Mouse (Mus musculus) embryonic fibroblast, embryonic 13.5 days (primary cell): ENCODE measurements around the gene Cldn8. TPM values are rescaled to one million over a fixed set of nuclear protein-coding genes. Genes with fewer than 3 reads are reported as not detected.

Experiments used
- H3K27ac ChIP-seq: 2 replicates; pipeline ENCODE4 v1.5.1; 2012; ENCODE audit warnings: low read length, control low read depth, inconsistent platforms; ENCODE audit not compliant: insufficient read depth
- H3K4me1 ChIP-seq: 2 replicates; pipeline ENCODE4 v1.6.1; 2011; ENCODE audit warnings: low read length; ENCODE audit not compliant: control insufficient read depth, insufficient read depth
- H3K4me3 ChIP-seq: 2 replicates; pipeline ENCODE4 v1.5.1; 2011; ENCODE audit warnings: mild to moderate bottlenecking, control low read depth, low read length; ENCODE audit not compliant: insufficient read depth
- CTCF ChIP-seq: IDR thresholded peaks from 2 replicates; pipeline ENCODE4 v1.5.1; 2011; ENCODE audit warnings: mild to moderate bottlenecking, control low read depth, low read length, moderate library complexity, borderline replicate concordance; ENCODE audit not compliant: insufficient read depth
- POLR2A ChIP-seq: IDR thresholded peaks from 2 replicates; pipeline ENCODE4 v1.6.1; 2011; ENCODE audit warnings: low read depth, mild to moderate bottlenecking, control low read depth, low read length, moderate library complexity
- polyA plus RNA-seq: library from polyadenylated mRNA; stranded (reverse); fragments of >200 nt; gene quantifications from 2 replicates; pipeline ENCODE4 v1.2.4, GENCODE M21; 2011; ENCODE audit warnings: low read depth; ENCODE audit not compliant: missing spikeins, insufficient read length

Cldn8 gene
- not detected in 2 replicates for polyA plus RNA-seq

DNA sequence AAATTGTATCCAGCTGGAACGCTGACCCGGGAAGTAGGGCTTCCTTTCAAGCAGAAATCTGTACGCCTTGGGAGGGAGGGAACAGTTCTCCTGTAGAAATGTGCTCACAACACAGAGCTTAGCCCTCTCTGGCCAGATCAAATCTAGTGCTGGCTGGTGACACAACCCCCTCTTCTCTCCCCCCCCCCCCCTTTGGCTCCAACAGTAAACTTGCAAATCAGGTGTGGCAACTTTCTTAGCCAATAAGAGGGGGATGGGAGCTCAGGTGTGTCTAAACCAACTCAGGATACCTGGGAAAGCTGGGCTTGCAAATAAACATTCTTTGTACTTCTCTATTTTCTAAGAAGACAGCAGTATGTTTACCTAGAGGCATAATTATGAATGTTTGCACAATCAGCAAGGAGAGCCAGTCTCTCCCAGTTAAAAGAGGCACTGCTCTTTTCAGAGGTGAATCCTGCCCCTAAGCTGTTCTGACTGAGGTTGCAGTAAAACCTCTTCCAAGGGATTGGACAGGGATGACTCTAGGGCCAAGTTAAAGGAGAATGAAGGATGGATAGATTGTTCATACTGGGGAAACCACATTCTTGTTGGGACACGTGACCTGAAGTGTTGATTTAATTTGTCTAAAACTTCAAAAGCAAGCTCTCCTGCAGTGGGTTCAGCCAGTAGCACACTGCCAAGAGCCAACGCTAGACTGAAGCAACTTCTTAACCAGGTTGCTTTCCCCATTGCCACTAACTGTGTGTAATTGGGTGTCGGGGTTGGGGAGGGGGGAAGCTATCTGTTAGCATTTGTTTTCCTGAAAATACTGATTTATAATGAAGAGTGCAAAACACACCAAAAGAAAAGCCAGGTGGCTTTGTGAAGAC lies at the start of gene Cldn8:
Gene Cldn8, minus strand, starts transcription at position 139 of the 869 bp plus-strand sequence.
- H3K4me3 ChIP-seq, result no peak within 1 kb of the TSS
- H3K27ac ChIP-seq, result no peak within 1 kb of the TSS
- TF ChIP-seq POLR2A (no peak), CTCF (no peak)
- no peaks in the 10 kb centered on the region for H3K4me1 ChIP-seq

DNA sequence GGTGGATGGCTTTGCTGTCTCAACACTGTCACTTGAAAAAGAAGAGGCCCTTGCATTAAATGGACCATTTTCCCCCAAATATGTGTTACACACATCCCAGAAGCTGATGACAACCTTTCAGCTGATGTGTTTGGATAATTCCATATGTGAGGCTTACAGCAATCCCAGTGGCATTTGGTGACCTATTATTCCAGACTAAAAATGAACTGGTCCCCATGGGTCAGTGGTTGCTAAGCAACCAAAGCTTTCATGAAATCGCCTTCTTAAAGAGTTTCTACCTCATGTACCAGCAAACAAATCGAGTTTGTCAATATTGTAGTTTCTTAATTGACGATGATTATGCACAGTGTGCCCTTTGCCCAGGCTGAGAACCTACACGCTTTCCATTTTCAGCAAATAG lies 49.7 kb upstream of the Cldn8 start:
- Histone ChIP-seq H3K4me1 (no peaks in the 10 kb centered on the region), H3K27ac (no peak overlapping the region), H3K4me3 (no peak overlapping the region)
- TF ChIP-seq POLR2A (no peak), CTCF (no peak)

DNA sequence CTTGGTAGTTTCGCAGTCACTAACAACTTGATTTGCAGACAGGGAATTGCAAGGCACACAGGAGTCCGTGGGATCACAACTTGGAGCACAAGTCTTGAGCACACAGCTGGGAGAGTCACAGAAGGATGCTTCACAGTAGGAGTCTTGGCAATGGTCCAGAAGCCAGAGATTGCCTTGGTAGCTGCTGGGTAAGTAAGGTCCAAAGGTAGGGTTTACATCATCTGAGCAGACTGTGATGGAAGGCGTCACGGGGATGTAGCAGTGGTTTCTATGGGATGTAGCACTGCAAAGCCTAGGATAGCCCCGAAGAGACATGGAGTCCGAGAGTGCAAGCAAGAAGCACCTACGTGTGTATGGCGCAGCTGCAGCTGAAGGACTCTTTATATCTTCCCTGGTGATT lies 48.9 kb upstream of the Cldn8 start, which contains the start of gene Krtap24-1:
Gene Krtap24-1, minus strand, starts transcription at position 358 of the 400 bp plus-strand sequence.
- Histone ChIP-seq H3K27ac (no peak within 1 kb of the TSS), H3K4me1 (no peaks in the 10 kb centered on the region), H3K4me3 (no peak within 1 kb of the TSS)
- TF ChIP-seq CTCF, result no peak
- TF ChIP-seq POLR2A, result no peak

DNA sequence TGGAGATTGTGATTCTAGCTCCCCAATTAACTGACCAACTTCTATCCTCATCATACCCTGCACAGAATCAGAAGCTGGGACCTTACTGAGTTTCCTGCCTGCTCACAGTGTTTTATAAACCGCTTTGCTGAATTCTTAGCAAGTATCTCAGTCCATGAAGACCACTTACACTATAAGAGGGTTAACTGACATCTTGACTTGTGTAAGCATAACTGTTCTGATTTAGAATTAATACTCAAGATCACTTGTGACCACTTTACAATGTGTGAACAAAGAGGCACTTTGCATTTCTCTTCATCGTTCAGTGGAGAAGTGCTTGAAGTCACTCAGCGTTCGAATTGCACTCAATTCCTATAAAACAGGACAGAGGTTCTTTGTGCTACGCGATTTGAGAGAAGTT lies 41.6 kb upstream of the Cldn8 start:
- Histone ChIP-seq H3K4me1 (no peaks in the 10 kb centered on the region), H3K27ac (no peak overlapping the region), H3K4me3 (no peak overlapping the region)
- no peak for TF ChIP-seq POLR2A
- no peak for TF ChIP-seq CTCF

DNA sequence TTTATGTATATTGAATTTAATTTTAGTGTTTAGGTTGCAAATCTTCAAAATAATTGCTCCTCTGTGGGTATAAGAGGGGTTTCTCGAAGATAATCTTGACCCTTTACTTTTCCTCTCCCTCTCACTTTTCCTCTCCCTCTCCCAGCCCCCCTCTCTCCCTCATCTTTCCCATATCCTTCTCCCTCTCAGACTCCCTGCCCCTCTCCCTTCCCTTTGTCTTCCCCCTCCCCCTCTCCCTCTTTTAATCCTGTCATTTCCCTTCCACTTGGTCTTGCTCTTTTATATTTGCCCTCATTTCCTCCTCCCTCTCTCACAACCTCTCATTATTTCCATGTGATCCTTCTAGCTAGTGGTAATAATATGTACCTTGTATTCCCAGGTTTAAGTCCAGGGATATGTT lies 39.5 kb upstream of the Cldn8 start:
- H3K4me3 ChIP-seq, result no peak overlapping the region
- no peaks in the 10 kb centered on the region for H3K4me1 ChIP-seq
- no peak overlapping the region for H3K27ac ChIP-seq
- TF ChIP-seq CTCF (no peak), POLR2A (no peak)

DNA sequence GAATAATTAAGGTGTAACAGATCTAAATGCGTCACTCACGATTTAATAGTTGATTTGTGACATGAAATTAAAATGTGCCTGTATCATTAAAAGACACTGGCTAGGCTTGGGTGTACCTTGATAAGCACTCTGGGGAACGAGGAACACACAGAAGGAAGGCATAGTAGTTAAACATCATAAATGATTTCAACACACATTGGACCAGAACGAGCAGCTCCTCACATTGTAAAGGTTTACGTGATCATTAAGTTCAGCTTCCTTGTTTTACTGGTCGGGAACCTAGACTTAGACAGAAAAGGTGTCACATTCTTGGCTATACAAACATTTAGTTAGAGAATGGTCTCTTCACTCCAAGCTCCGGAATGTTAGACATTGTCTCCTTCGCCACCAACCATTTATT lies 37.3 kb upstream of the Cldn8 start:
- TF ChIP-seq POLR2A (no peak), CTCF (no peak)
- no peaks in the 10 kb centered on the region for H3K4me1 ChIP-seq
- no peak overlapping the region for H3K27ac ChIP-seq
- H3K4me3 ChIP-seq, result no peak overlapping the region

DNA sequence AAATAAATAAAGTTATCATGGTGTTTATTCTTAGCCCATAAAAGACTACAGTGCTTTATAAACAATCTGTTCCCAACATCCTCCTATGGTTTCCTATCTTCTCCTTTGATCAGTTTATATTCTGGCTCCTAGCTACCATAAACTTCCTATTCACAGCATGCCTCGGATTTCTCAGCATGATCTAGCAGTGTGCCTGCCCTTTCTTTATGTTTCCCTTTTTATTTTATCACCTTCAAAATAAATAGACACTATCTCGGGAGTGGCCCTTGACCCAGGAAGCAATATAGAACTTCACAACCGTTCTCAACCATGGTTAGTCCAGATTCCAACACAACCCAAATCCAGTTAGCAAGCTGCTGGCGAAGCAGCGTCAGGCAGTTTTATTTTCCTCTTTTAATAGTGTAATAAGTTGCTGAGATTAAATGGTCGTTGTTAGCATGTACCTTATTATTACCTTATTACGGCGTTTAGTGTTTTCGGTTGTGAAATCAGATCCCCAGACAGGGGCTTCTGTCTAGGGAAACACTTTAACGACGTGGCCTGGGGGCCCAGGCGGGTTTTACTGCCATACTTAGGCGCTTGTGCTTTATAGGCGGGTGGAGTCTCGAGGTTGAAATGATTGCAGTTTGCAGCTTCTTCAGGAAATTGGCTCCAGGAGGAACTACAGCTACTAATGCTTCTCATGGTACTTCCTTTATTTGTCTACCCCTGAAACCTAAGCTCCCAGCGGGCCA lies 36.7 kb upstream of the Cldn8 start:
- Histone ChIP-seq H3K4me3 (no peak overlapping the region), H3K4me1 (no peaks in the 10 kb centered on the region), H3K27ac (no peak overlapping the region)
- TF ChIP-seq POLR2A, result no peak
- no peak for TF ChIP-seq CTCF

DNA sequence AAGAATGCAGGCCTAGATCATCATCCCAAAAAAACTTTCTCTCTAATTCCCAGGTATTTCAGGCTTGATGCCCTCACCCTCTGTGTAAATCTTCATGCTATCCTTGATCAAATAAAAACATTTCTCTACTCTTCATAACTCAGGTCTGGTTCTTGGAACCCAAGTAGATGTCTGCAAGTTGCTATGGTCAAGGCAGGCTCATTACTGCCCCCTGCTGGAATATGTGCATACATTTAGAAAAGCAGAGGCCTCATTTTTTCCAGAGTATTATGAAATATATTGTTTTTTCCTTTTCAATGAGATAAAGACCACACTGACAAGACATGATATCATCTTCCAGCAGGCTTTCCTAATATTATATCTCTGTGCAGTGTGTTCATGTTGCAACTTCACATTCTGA lies 29.8 kb upstream of the Cldn8 start:
- no peaks in the 10 kb centered on the region for H3K4me1 ChIP-seq
- TF ChIP-seq POLR2A, result no peak
- TF ChIP-seq CTCF, result no peak
- no peak overlapping the region for H3K4me3 ChIP-seq
- H3K27ac ChIP-seq, result no peak overlapping the region

DNA sequence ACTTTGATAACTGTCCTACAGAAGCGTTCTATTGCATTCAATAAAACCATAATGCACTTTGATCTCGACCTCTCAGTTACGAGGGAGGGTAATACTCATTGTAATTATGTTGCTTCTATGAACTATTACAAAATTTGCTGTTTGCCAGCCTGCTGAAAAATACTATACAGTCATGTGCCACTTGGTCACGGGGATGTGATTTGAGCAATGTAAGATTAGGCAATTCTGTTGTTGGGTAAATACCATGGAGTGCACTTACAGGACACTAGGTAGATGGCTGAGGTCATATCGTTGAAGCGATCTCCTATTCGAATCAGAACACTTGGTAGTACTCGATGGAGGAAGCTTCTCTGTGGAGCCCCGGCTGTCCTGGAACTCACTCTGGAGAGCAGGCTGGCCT lies 20.4 kb upstream of the Cldn8 start:
- TF ChIP-seq POLR2A (no peak), CTCF (no peak)
- H3K4me1 ChIP-seq, result no peaks in the 10 kb centered on the region
- no peak overlapping the region for H3K27ac ChIP-seq
- no peak overlapping the region for H3K4me3 ChIP-seq
